ENCODE assay signal across 11 mouse cellular contexts in genomic region chr5:114680676-114681285, GRCm38 (mm10). TPM values are rescaled to one million over a fixed set of nuclear protein-coding genes. Genes with fewer than 3 reads are reported as not detected.
A peak's percentile ranks its signal among the peaks of the same experiment; 100 is the strongest.
DNase-seq lines count a peak whose midpoint lies in the region; ATAC-seq and TF ChIP-seq lines count a peak whose summit lies in the region.
"Had no signal": no experiment of that assay in that cellular context is flagged by ENCODE, and none has a peak within 500 bp of the region (broad histone marks: within the 10 kb centered on the region; RNA-seq: fewer than 3 reads in every experiment).

No protein-coding gene starts in this region.

- H3K4me1 ChIP-seq in heart, embryonic 10.5 days = peaks cover 35% of the 10 kb centered on the region
- H3K4me1 ChIP-seq in limb, embryonic 11.5 days (ENCODE audit: control insufficient read depth, insufficient read depth, low read length) = peaks cover 11% of the 10 kb centered on the region
- 0 out of 2 replicates have a peak, but pooled peaks cover 2% of the 10 kb centered on the region for H3K4me1 ChIP-seq in stomach, postnatal 0 days (replicated peaks; ENCODE audit: control insufficient read depth, insufficient read depth)

- H3K4me2 ChIP-seq in limb, embryonic 11.5 days (ENCODE audit: low read depth, severe bottlenecking) = no peak overlapping the region
- H3K4me2 ChIP-seq in stomach, postnatal 0 days (replicated peaks; ENCODE audit: low read depth) = no peak overlapping the region
- H3K4me2 ChIP-seq: embryonic facial prominence, embryonic 12.5 days; midbrain, embryonic 11.5 days had no signal

- H3K27ac ChIP-seq in heart, embryonic 10.5 days = peak overlapping the region; percentile 42
- peak overlapping the region; percentile 42; the same call in 1 of the 2 replicates for H3K27ac ChIP-seq in limb, embryonic 11.5 days (replicated peaks; ENCODE audit: low read depth, low read length)
- H3K27ac ChIP-seq in stomach, postnatal 0 days (replicated peaks) = peak overlapping the region; percentile 87
- H3K27ac ChIP-seq: embryonic facial prominence, embryonic 12.5 days had no signal

- H3K4me3 ChIP-seq in heart, embryonic 10.5 days = no peak overlapping the region
- no peak overlapping the region for H3K4me3 ChIP-seq in limb, embryonic 11.5 days (ENCODE audit: low read depth, low read length)
- H3K4me3 ChIP-seq in stomach, postnatal 0 days (ENCODE audit: low read depth, low read length) = no peak overlapping the region
- H3K4me3 ChIP-seq: embryonic facial prominence, embryonic 12.5 days had no signal

- TF ChIP-seq EP300 in stomach, postnatal 0 days (optimal IDR thresholded peaks at IDR 0.05) = peak; percentile 84

- no peak overlapping the region for H3K9ac ChIP-seq in limb, embryonic 11.5 days (ENCODE audit: low read length)
- no peak overlapping the region for H3K9ac ChIP-seq in stomach, postnatal 0 days (ENCODE audit: low read length)

- peaks cover 9% of the 10 kb centered on the region; the same call in 1 of the 2 replicates for H3K27me3 ChIP-seq in heart, embryonic 10.5 days (ENCODE audit: insufficient read depth, poor library complexity, severe bottlenecking)
- no peaks in the 10 kb centered on the region for H3K27me3 ChIP-seq in limb, embryonic 11.5 days (ENCODE audit: control insufficient read depth, insufficient read depth, low read length)
- H3K27me3 ChIP-seq in stomach, postnatal 0 days (ENCODE audit: control insufficient read depth, insufficient read depth, low read length) = no peaks in the 10 kb centered on the region
- H3K27me3 ChIP-seq: embryonic facial prominence, embryonic 12.5 days had no signal

- DNase-seq in heart, embryonic 10.5 days (ENCODE audit: low spot score) = no peak
- no peak for DNase-seq in heart, postnatal 14 days
- DNase-seq in lung, adult 18-20 months = peak; percentile 56 to 71
- no peak for DNase-seq in lung, postnatal 25 days (ENCODE audit: low spot score)
- peak; percentile 31 for DNase-seq in limb, embryonic 11.5 days (ENCODE audit: low spot score)
- peak; percentile 55 for DNase-seq in stomach, postnatal 0 days (ENCODE audit: low spot score)
- DNase-seq in cerebellum, postnatal 4 days (ENCODE audit: low spot score in 2 of 2) = no peak
- DNase-seq in cerebellum, adult 11 months = no peak
- DNase-seq: kidney, adult 8-10 months had no signal

- no peak for TF ChIP-seq CTCF in stomach, postnatal 0 days (IDR thresholded peaks at IDR 0.05; ENCODE audit: low read depth)

- H3K36me3 ChIP-seq in heart, embryonic 10.5 days = peaks cover 13% of the 10 kb centered on the region; the same call in 1 of the 2 replicates
- peaks cover 2% of the 10 kb centered on the region; the same call in 1 of the 2 replicates for H3K36me3 ChIP-seq in limb, embryonic 11.5 days (ENCODE audit: control insufficient read depth, insufficient read depth, low read length)
- H3K36me3 ChIP-seq in stomach, postnatal 0 days (ENCODE audit: control insufficient read depth, insufficient read depth, low read length) = peaks cover 8% of the 10 kb centered on the region; the same call in 1 of the 2 replicates

- no peaks in the 10 kb centered on the region for H3K9me3 ChIP-seq in heart, embryonic 10.5 days
- no peaks in the 10 kb centered on the region for H3K9me3 ChIP-seq in limb, embryonic 11.5 days (ENCODE audit: control insufficient read depth, low read length)
- H3K9me3 ChIP-seq in stomach, postnatal 0 days (ENCODE audit: control insufficient read depth, low read length) = no peaks in the 10 kb centered on the region
- H3K9me3 ChIP-seq: embryonic facial prominence, embryonic 12.5 days had no signal

- intact Hi-C loops in heart, postnatal 14 days (cut with DNase I) = no loop called here

- ATAC-seq in limb, embryonic 11.5 days (ENCODE audit: insufficient number of reproducible peaks, low FRiP score, low TSS enrichment, low read depth) = no peak
- 0 out of 2 replicates have a peak, but pooled peaks have one; percentile 34 for ATAC-seq in stomach, postnatal 0 days (ENCODE audit: low FRiP score, low TSS enrichment)

- WGBS in heart, embryonic 10.5 days = 65% methylated on average over 19 of the region's 19 CpGs
- WGBS in limb, embryonic 11.5 days = 62% methylated on average over 19 of the region's 19 CpGs
- WGBS in stomach, postnatal 0 days = 47% methylated on average over 19 of the region's 19 CpGs

RNA-seq across cellular contexts. Expression of gene Gltp, which starts 10.0 kb away (rescaled TPM):
- polyA plus RNA-seq in heart, embryonic 10.5 days (2016; fragmentation: Nextera tagmentation; extraction: Ambion mirVana) = 65.8 and 71.8 TPM in 2 replicates
- 10 to 100 TPM; 17.1 to 18.8 TPM for total RNA-seq in heart, postnatal 14 days (2021)
- 69.0 and 73.9 TPM in 2 replicates for polyA plus RNA-seq in limb, embryonic 11.5 days (2014; fragmentation: Nextera tagmentation; extraction: Ambion mirVana)
- 482 and 496 TPM in 2 replicates for polyA plus RNA-seq in stomach, postnatal 0 days (2015; fragmentation: Nextera tagmentation; extraction: Ambion mirVana)

RNA-seq across cellular contexts. Expression of gene Trpv4, which starts 22.6 kb away (rescaled TPM):
- polyA plus RNA-seq in heart, embryonic 10.5 days (2016; fragmentation: Nextera tagmentation; extraction: Ambion mirVana) = 1.1 TPM in 2 replicates
- total RNA-seq in heart, postnatal 14 days (2021) = 1 to 10 TPM; 5.8 to 5.9 TPM
- 0.53 and 0.55 TPM in 2 replicates for polyA plus RNA-seq in limb, embryonic 11.5 days (2014; fragmentation: Nextera tagmentation; extraction: Ambion mirVana)
- polyA plus RNA-seq in stomach, postnatal 0 days (2015; fragmentation: Nextera tagmentation; extraction: Ambion mirVana) = 2.1 and 2.8 TPM in 2 replicates

RNA-seq across cellular contexts. Expression of gene Tchp, which starts 26.8 kb away (rescaled TPM):
- 8.8 and 11.4 TPM in 2 replicates for polyA plus RNA-seq in heart, embryonic 10.5 days (2016; fragmentation: Nextera tagmentation; extraction: Ambion mirVana)
- 1 to 10 TPM; 4.7 to 5.3 TPM for total RNA-seq in heart, postnatal 14 days (2021)
- polyA plus RNA-seq in limb, embryonic 11.5 days (2014; fragmentation: Nextera tagmentation; extraction: Ambion mirVana) = 14.5 and 16.1 TPM in 2 replicates
- 4.6 and 5.8 TPM in 2 replicates for polyA plus RNA-seq in stomach, postnatal 0 days (2015; fragmentation: Nextera tagmentation; extraction: Ambion mirVana)

Comparison
In these comparisons a context has a peak if more than half of its experiments do, and no peak if none do; other contexts are left out.
1. DNase-seq: peak in lung, adult 18-20 months (2 of 2), limb, embryonic 11.5 days (single experiment) and stomach, postnatal 0 days (single experiment); none in heart, embryonic 10.5 days (single experiment), heart, postnatal 14 days (0 of 2), lung, postnatal 25 days (single experiment), cerebellum, postnatal 4 days (0 of 2) and cerebellum, adult 11 months (single experiment).
2. Peak in every context shown above with its lines, with median percentiles within 50 percentile points of each other: H3K27ac ChIP-seq.